Mouse (Mus musculus) forebrain, embryonic 12.5 days (tissue): ENCODE results near the gene Pcnx3. TPM values are rescaled to one million over a fixed set of nuclear protein-coding genes. Genes with fewer than 3 reads are reported as not detected.

Experiments
- ATAC-seq: fragments of 200-750 bp; cut with Nextera tagmentation; 2 replicates; pipeline ENCODE4 v1.8.0; 2017; ENCODE audit warnings: moderate TSS enrichment; ENCODE audit not compliant: low FRiP score
- H3K27ac ChIP-seq: fragments of 300-500 bp; sonication (generic); 2 replicates; pipeline ENCODE4 v1.5.1; 2016; ENCODE audit warnings: mild to moderate bottlenecking
- H3K27me3 ChIP-seq: fragments of 300-500 bp; sonication (generic); 2 replicates; pipeline ENCODE4 v1.6.1; 2016; ENCODE audit warnings: mild to moderate bottlenecking
- H3K36me3 ChIP-seq: fragments of 300-500 bp; sonication (generic); replicated peaks from 2 replicates; pipeline ENCODE4 v1.6.1; 2016; ENCODE audit warnings: mild to moderate bottlenecking
- H3K4me1 ChIP-seq: fragments of 300-500 bp; sonication (generic); 2 replicates; pipeline ENCODE4 v1.6.1; 2016
- H3K4me2 ChIP-seq: fragments of 300-500 bp; sonication (generic); 2 replicates; pipeline ENCODE4 v1.6.1; 2016; ENCODE audit warnings: mild to moderate bottlenecking, moderate library complexity
- H3K4me3 ChIP-seq: fragments of 300-500 bp; sonication (generic); replicated peaks from 2 replicates; pipeline ENCODE4 v1.5.1; 2016; ENCODE audit warnings: mild to moderate bottlenecking
- H3K9ac ChIP-seq: fragments of 300-500 bp; sonication (generic); 2 replicates; pipeline ENCODE4 v1.6.1; 2016; ENCODE audit warnings: mild to moderate bottlenecking
- H3K9me3 ChIP-seq: fragments of 300-500 bp; sonication (generic); 2 replicates; pipeline ENCODE4 v1.6.1; 2016
- WGBS: fragments of 180-500 bp; shearing (Covaris S2); methylation state at CpG from one replicate; pipeline ENCODE4 v1.1.7; 2016; 5-methylcytosine and 5-hydroxymethylcytosine counted together
- polyA plus RNA-seq: library from polyadenylated mRNA; unstranded; fragments of >200 nt; fragmentation: Nextera tagmentation; extraction: Ambion mirVana; gene quantifications from 2 replicates; pipeline ENCODE4 v1.2.1, GENCODE M21; 2016

Pcnx3 gene
- polyA plus RNA-seq, 1 experiment from 2014 or later, result 32.4 TPM

DNA sequence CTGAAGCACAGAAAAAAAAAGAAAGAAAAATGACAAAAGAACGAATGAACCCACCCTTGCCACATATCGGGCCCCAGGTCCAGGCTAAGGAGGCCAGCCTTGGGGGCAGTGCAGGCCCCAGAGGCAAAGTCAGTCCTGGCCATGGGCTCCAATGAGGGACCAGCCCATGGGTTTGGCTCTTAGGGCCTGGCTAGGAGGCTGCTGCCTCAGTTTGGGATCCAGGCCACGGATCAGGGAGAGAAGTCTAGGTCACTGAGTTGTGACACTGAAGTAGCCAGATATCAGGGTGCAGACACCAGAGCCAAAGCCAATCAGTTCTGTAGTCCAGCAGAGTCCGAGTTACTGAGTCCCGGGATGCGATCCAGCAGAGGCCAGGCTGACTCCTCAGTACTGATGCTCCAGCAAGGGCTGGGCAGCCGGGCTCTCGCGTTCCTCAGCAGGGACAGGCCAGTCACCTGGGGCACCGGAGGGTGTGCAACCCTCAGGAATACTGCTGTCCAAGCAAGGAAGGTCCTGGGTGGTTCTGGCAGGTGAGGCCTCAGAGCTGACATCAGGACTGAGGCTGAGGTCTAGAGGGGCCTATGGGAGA is 23.9 kb downstream of the Pcnx3 start:
- H3K4me2 ChIP-seq, result no peak overlapping the region
- WGBS, result 94% methylated on average over 10 of the region's 10 CpGs
- H3K4me3 ChIP-seq, result no peak overlapping the region
- no peaks in the 10 kb centered on the region for H3K9me3 ChIP-seq
- H3K27ac ChIP-seq, result no peak overlapping the region
- ATAC-seq, result no peak
- no peaks in the 10 kb centered on the region for H3K27me3 ChIP-seq
- H3K36me3 ChIP-seq, result peaks cover 54% of the 10 kb centered on the region
- no peak overlapping the region for H3K9ac ChIP-seq
- H3K4me1 ChIP-seq, result peaks cover 19% of the 10 kb centered on the region

GRCm38 (mm10) chr19:5662981-5663913 is 25.5 kb downstream of the Pcnx3 start, which contains the start of gene Sipa1:
Sipa1 (minus strand) TSS chr19:5663707.
- Histone ChIP-seq H3K4me2 (peak within 1 kb of the TSS; percentile 54), H3K9me3 (no peaks in the 10 kb centered on the region), H3K9ac (peak within 1 kb of the TSS; percentile 56), H3K4me1 (peaks cover 19% of the 10 kb centered on the region), H3K27me3 (no peaks in the 10 kb centered on the region), H3K27ac (peak within 1 kb of the TSS; percentile 42; the same call in 1 of the 2 replicates), H3K36me3 (peaks cover 39% of the 10 kb centered on the region), H3K4me3 (peak within 1 kb of the TSS; percentile 39)
- ATAC-seq, result peak; percentile 90
- 1% methylated on average over 32 of the region's 32 CpGs for WGBS

DNA sequence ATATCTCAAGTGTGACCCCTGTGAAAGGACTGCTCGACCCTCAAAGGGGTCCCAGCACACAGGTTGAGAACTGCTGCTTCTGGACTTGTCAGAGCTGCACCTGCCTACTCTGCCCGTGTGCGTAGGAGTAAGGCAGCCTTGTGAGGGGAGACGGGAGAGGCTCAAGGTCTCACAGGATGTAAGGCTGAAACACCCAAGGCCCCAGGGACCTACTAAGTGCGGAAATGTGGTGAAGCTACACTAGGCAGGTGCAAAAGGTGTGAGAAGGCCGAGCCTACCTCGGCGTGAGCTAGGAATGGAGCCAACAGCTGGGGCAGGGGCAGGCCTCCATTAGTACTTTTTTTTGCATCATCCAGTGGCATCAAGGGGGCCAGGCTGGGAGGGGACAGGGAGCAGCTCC is 26.4 kb downstream of the Pcnx3 start:
- Histone ChIP-seq H3K27ac (peak overlapping the region; percentile 42; the same call in 1 of the 2 replicates), H3K4me2 (peak overlapping the region; percentile 54), H3K9ac (peak overlapping the region; percentile 56; the same call in 1 of the 2 replicates), H3K4me1 (peaks cover 19% of the 10 kb centered on the region), H3K4me3 (peak overlapping the region; percentile 39; the same call in 1 of the 2 replicates), H3K36me3 (peaks cover 30% of the 10 kb centered on the region), H3K9me3 (no peaks in the 10 kb centered on the region), H3K27me3 (no peaks in the 10 kb centered on the region)
- no peak for ATAC-seq
- WGBS, result 83% methylated on average over 8 of the region's 8 CpGs

DNA sequence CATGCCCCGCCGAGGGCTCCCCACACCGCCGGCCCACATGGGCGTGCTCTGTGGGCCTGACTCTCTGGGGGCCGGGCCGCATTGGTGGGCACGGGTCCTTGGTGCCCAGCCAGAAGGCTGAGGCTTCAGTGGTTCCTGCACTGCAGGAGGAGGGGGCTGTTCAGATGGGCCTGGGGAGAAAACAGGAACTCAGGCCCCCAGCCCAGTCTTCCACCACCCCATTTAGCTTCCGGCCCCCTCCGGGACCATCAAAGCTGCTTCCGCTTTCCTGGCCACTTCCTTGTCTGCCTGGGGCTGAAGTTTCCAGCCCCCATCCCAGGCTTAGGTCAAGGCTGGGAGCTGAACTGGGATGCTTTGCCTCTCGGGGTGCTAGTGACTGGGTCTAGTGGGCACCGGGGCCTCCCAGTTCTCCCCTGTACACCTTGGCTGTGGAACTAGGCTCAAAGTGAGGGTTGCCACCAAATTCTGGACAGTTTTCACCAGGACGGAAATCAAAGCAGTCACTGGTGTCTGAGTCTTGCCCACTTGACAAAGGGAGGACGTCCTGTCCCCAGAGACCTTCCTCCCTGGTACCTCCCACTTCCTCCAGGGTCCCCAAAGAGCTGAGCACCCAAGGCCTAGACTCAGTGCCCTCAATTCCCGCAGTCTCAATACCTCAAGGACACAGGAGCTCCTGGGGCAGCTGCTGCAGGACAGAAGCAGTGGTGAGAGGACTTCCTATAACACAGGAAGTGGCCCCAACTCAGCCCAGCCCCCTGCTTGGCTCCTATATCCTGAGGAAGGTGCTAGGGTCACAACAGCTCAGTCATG is 27.6 kb downstream of the Pcnx3 start:
- Histone ChIP-seq H3K27ac (0 out of 2 replicates have a peak overlapping the region, but pooled peaks have one; percentile 13), H3K4me3 (no peak overlapping the region)

DNA sequence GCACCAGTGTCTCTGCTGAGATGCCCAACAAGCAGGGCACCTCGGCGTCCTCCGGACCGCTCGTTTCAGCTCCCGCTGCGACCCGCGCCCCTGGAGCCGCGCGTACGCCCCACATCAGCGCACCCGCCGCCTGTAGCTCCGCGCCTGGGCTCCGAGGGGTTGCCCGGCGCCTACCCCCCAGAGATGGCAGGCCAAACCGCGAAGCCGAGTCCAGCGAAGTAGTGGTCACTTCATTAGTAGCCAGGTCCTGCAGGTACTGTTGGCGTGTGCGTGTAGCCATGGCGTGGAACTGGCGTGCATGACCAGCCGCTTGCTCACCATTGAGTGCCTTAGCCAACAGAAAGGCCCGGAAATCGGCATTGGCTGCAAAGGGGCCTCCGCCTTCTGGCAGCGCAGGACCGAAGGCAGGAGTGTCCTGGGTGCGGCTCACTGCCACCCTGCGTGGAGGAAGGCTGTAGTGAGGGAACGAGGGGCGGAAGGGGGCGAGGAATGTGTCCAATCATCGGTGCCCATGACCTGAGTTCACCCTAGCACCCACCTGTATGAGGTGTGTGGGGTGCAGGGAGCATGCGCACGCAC is 33.9 kb downstream of the Pcnx3 start:
- WGBS, result 4% methylated on average over 43 of the region's 43 CpGs
- Histone ChIP-seq H3K27ac (no peak overlapping the region), H3K4me2 (peak overlapping the region; percentile 67), H3K9ac (peak overlapping the region; percentile 30), H3K27me3 (peaks cover 58% of the 10 kb centered on the region), H3K9me3 (no peaks in the 10 kb centered on the region), H3K36me3 (0 out of 2 replicates have a peak, but pooled peaks cover 11% of the 10 kb centered on the region), H3K4me1 (peaks cover 15% of the 10 kb centered on the region), H3K4me3 (peak overlapping the region; percentile 41)
- ATAC-seq, result no peak

More for the DNA sequence above, 27.6 kb downstream of the Pcnx3 start:
- Histone ChIP-seq H3K4me1 (peaks cover 19% of the 10 kb centered on the region), H3K9me3 (no peaks in the 10 kb centered on the region), H3K36me3 (peaks cover 18% of the 10 kb centered on the region), H3K9ac (no peak overlapping the region), H3K27me3 (peaks cover 8% of the 10 kb centered on the region), H3K4me2 (no peak overlapping the region)
- WGBS, result 92% methylated on average over 16 of the region's 16 CpGs
- ATAC-seq, result no peak

DNA sequence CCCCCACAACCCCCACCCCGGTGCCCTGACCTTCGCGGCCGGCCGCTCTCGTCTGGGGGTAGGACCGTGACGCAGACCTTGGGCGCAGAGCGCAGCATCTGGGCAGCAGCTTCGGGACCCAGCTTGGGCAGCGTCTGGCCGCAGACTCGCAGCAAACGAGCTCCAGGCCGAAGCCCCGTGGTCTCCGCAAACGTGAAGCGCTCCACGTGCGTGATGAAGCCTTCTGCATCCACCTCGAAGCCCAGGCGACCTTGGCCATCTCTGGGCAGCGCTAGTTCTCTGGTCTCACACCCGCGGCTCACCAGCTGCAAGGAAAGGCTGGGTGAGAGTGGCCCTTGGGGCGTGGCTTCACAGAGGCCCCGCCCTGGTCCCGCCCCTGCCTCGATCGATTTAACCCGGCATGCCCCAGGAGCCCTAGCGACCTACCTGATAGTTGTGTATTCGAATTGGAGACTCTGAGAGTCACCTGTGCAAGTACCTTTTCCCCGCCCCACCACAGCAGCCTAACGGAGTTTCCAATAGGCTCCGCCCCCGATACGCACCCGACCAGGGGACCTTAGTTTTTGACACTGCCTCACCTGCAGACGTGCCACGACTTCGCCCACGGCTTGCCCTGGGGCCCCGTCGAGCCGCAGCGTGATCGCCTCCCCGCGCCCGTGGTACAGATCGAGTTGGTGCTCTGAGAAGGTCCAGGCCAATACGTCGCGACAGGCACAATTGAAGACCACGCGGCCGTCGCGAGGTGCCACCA is 34.6 kb downstream of the Pcnx3 start:
- under 1% methylated on average over 62 of the region's 62 CpGs for WGBS
- Histone ChIP-seq H3K27me3 (peaks cover 58% of the 10 kb centered on the region), H3K4me3 (peak overlapping the region; percentile 41), H3K4me2 (peak overlapping the region; percentile 67), H3K4me1 (peaks cover 18% of the 10 kb centered on the region), H3K36me3 (0 out of 2 replicates have a peak, but pooled peaks cover 11% of the 10 kb centered on the region), H3K27ac (no peak overlapping the region), H3K9ac (peak overlapping the region; percentile 47), H3K9me3 (no peaks in the 10 kb centered on the region)
- ATAC-seq, result peak; percentile 76

DNA sequence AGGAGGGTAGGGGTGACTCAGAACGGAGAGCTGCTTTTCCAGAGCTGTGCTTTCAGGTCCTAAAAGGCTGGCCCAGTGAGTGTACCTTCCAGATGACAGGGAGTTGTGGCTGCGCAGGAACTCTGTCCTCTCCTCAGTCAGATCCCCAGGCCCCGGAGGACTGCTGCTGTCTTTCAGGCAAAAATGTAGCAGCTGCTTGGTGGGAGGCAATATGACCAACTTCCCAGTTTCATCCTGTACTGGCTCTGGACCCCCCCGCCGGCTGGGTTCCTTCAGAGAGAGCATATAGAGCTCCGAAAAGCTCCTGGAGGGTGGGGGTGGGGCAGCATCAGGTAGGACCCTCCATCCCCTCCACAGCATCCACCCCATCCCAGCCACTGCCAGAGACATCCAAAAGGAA is 36.1 kb downstream of the Pcnx3 start:
- H3K36me3 ChIP-seq, result peaks cover 18% of the 10 kb centered on the region
- no peak overlapping the region for H3K27ac ChIP-seq
- 71% methylated on average over 6 of the region's 6 CpGs for WGBS
- no peak overlapping the region for H3K9ac ChIP-seq
- no peaks in the 10 kb centered on the region for H3K9me3 ChIP-seq
- H3K4me2 ChIP-seq, result no peak overlapping the region
- H3K4me3 ChIP-seq, result no peak overlapping the region
- ATAC-seq, result no peak
- H3K4me1 ChIP-seq, result peaks cover 29% of the 10 kb centered on the region
- H3K27me3 ChIP-seq, result peaks cover 58% of the 10 kb centered on the region

- Histone ChIP-seq H3K4me2 (no peak overlapping the region), H3K27me3 (peaks cover 56% of the 10 kb centered on the region), H3K9ac (no peak overlapping the region), H3K4me3 (no peak overlapping the region), H3K36me3 (peaks cover 27% of the 10 kb centered on the region), H3K27ac (no peak overlapping the region), H3K4me1 (peaks cover 29% of the 10 kb centered on the region), H3K9me3 (no peaks in the 10 kb centered on the region)
- 60% methylated on average over 13 of the region's 13 CpGs for WGBS
- ATAC-seq, result no peak
Observed at GRCm38 (mm10) chr19:5651502-5652274, 37.0 kb downstream of the Pcnx3 start.

GRCm38 (mm10) chr19:5649298-5649741 is 39.4 kb downstream of the Pcnx3 start:
- Histone ChIP-seq H3K4me2 (peak overlapping the region; percentile 54), H3K27me3 (peaks cover 32% of the 10 kb centered on the region), H3K4me1 (peaks cover 21% of the 10 kb centered on the region), H3K27ac (peak overlapping the region; percentile 80), H3K36me3 (peaks cover 50% of the 10 kb centered on the region), H3K4me3 (peak overlapping the region; percentile 25), H3K9me3 (no peaks in the 10 kb centered on the region), H3K9ac (peak overlapping the region; percentile 57)
- ATAC-seq, result no peak; the same call in 1 of the 2 replicates
- 79% methylated on average over 6 of the region's 6 CpGs for WGBS

GRCm38 (mm10) chr19:5648401-5649297 is 40.1 kb downstream of the Pcnx3 start:
- Histone ChIP-seq H3K9me3 (no peaks in the 10 kb centered on the region), H3K27me3 (peaks cover 25% of the 10 kb centered on the region), H3K27ac (peak overlapping the region; percentile 80), H3K4me1 (peaks cover 14% of the 10 kb centered on the region), H3K9ac (peak overlapping the region; percentile 57), H3K4me3 (peak overlapping the region; percentile 25), H3K36me3 (peaks cover 57% of the 10 kb centered on the region), H3K4me2 (peak overlapping the region; percentile 54)
- 15% methylated on average over 26 of the region's 26 CpGs for WGBS
- peak; percentile 90 for ATAC-seq
